Mouse (Mus musculus) layer of hippocampus, adult 18-20 months (tissue): Measurements from ENCODE around the gene Pik3r2. TPM values are rescaled to one million over a fixed set of nuclear protein-coding genes. Genes with fewer than 3 reads are reported as not detected.

ENCODE experiments used
- DNase-seq, 2 experiments: peaks; one replicate each; pipeline ENCODE4 v3.0.0; 2022; ENCODE audit warnings: low spot score in 2 of 2
- total RNA-seq, 2 experiments: library from RNA; stranded (reverse); gene quantifications; 2 replicates each; pipeline ENCODE4 v1.2.3; 2021

Pik3r2 gene
- total RNA-seq, 2 experiments from 2014 or later = 158 to 162 TPM

GRCm38 (mm10) chr8:70758616-70759561 lies 17.6 kb downstream of the Pik3r2 start:
- DNase-seq = no peak

GRCm38 (mm10) chr8:70758308-70758615 lies 18.3 kb downstream of the Pik3r2 start:
- DNase-seq = no peak

GRCm38 (mm10) chr8:70757523-70758307 lies 18.8 kb downstream of the Pik3r2 start:
- DNase-seq = no peak

- peak; percentile 1 to 8 for DNase-seq
These were observed 20.0 kb downstream of the Pik3r2 start for GRCm38 (mm10) chr8:70756476-70757040.

GRCm38 (mm10) chr8:70755661-70756475 lies 20.6 kb downstream of the Pik3r2 start:
- DNase-seq = peak; percentile 9 to 22

- peak; percentile 70 to 82 for DNase-seq
These were observed 21.4 kb downstream of the Pik3r2 start for GRCm38 (mm10) chr8:70754871-70755660.

GRCm38 (mm10) chr8:70754043-70754870 lies 22.3 kb downstream of the Pik3r2 start, which contains the start of gene Rab3a:
Gene Rab3a, plus strand, starts transcription at chr8:70754679.
- DNase-seq = peak; percentile 97 to 99

- peak in 1 of 2 experiments; percentile 71 for DNase-seq
These were observed 23.4 kb downstream of the Pik3r2 start for GRCm38 (mm10) chr8:70753151-70753550.

GRCm38 (mm10) chr8:70752000-70752764 lies 24.3 kb downstream of the Pik3r2 start:
- DNase-seq = peak; percentile 51 to 88

GRCm38 (mm10) chr8:70750128-70750680 lies 26.3 kb downstream of the Pik3r2 start:
- peak in 1 of 2 experiments; percentile 1 for DNase-seq

- no peak for DNase-seq
These were observed 27.3 kb downstream of the Pik3r2 start for GRCm38 (mm10) chr8:70749097-70749674.

GRCm38 (mm10) chr8:70748246-70749096 lies 28.0 kb downstream of the Pik3r2 start:
- no peak for DNase-seq

- DNase-seq = no peak
These were observed 29.2 kb downstream of the Pik3r2 start for GRCm38 (mm10) chr8:70747211-70747890.

GRCm38 (mm10) chr8:70746676-70747075 lies 29.8 kb downstream of the Pik3r2 start:
- DNase-seq = no peak

GRCm38 (mm10) chr8:70745691-70746220 lies 30.8 kb downstream of the Pik3r2 start:
- DNase-seq = no peak

GRCm38 (mm10) chr8:70744806-70745205 lies 31.7 kb downstream of the Pik3r2 start:
- no peak for DNase-seq
